Mouse (Mus musculus): ENCODE measurements at regions not wholly inside any gene's neighbourhood (a gene's known extent, or its start where the extent isn't known, plus 50 kb on each side); places are given as distances from the start of the nearest gene placed in this dataset.

GRCm38 (mm10) chr12:39952854-39953253 lies 85.0 kb downstream of the Arl4a start:
- no peak for DNase-seq (ENCODE audit: low spot score)

GRCm38 (mm10) chr12:39951911-39952310 lies 85.9 kb downstream of the Arl4a start:
- DNase-seq (ENCODE audit: low spot score) = no peak

GRCm38 (mm10) chr12:39950270-39950801 lies 87.5 kb downstream of the Arl4a start:
- no peak for DNase-seq (ENCODE audit: low spot score)

- no peak for DNase-seq (ENCODE audit: low spot score)
Observed at GRCm38 (mm10) chr12:39942910-39943309, 94.9 kb downstream of the Arl4a start.

- DNase-seq (ENCODE audit: low spot score) = no peak
Observed at GRCm38 (mm10) chr12:39941162-39941561, 96.7 kb downstream of the Arl4a start.

- no peak for DNase-seq (ENCODE audit: low spot score)
Observed at GRCm38 (mm10) chr12:39939017-39939416, 98.8 kb downstream of the Arl4a start.

- DNase-seq (ENCODE audit: low spot score) = no peak
Observed at GRCm38 (mm10) chr12:39938211-39938610, 99.6 kb downstream of the Arl4a start.

- DNase-seq (ENCODE audit: low spot score) = no peak
Observed at GRCm38 (mm10) chr12:39936331-39936730, 101.5 kb downstream of the Arl4a start.

- DNase-seq (ENCODE audit: low spot score) = no peak
Observed at GRCm38 (mm10) chr12:39935775-39936174, 102.0 kb downstream of the Arl4a start.

- no peak for DNase-seq (ENCODE audit: low spot score)
Observed at GRCm38 (mm10) chr12:39934877-39935276, 102.9 kb downstream of the Arl4a start.

GRCm38 (mm10) chr12:39931251-39931650 lies 106.6 kb downstream of the Arl4a start:
- no peak for DNase-seq (ENCODE audit: low spot score)

- no peak for DNase-seq (ENCODE audit: low spot score)
Observed at GRCm38 (mm10) chr12:39927902-39928301, 109.9 kb downstream of the Arl4a start.

- DNase-seq (ENCODE audit: low spot score) = no peak
Observed at GRCm38 (mm10) chr12:39927014-39927413, 110.8 kb downstream of the Arl4a start.

GRCm38 (mm10) chr12:39921481-39921880 lies 116.3 kb downstream of the Arl4a start:
- no peak for DNase-seq (ENCODE audit: low spot score)

GRCm38 (mm10) chr12:39920466-39920913 lies 117.3 kb downstream of the Arl4a start:
- no peak for DNase-seq (ENCODE audit: low spot score)

GRCm38 (mm10) chr12:39919909-39920308 lies 117.9 kb downstream of the Arl4a start:
- DNase-seq (ENCODE audit: low spot score) = no peak

GRCm38 (mm10) chr12:39888493-39888892 lies 149.3 kb downstream of the Arl4a start:
- DNase-seq (ENCODE audit: low spot score) = no peak

GRCm38 (mm10) chr12:39885366-39885765 lies 152.5 kb downstream of the Arl4a start:
- no peak for DNase-seq (ENCODE audit: low spot score)

GRCm38 (mm10) chr12:39880309-39880708 lies 157.5 kb downstream of the Arl4a start:
- DNase-seq (ENCODE audit: low spot score) = no peak

GRCm38 (mm10) chr12:39873917-39874316 lies 163.9 kb downstream of the Arl4a start:
- DNase-seq (ENCODE audit: low spot score) = no peak

GRCm38 (mm10) chr12:39861797-39862196 lies 176.0 kb downstream of the Arl4a start:
- DNase-seq (ENCODE audit: low spot score) = no peak

- no peak for DNase-seq (ENCODE audit: low spot score)
Observed at GRCm38 (mm10) chr12:39851610-39852009, 186.2 kb downstream of the Arl4a start.

- no peak for DNase-seq (ENCODE audit: low spot score)
Observed at GRCm38 (mm10) chr12:39849346-39850058, 188.3 kb downstream of the Arl4a start.

GRCm38 (mm10) chr12:39840615-39841014 lies 197.2 kb downstream of the Arl4a start:
- no peak for DNase-seq (ENCODE audit: low spot score)

All from ovary, postnatal 10 days (tissue).